1 mouse cellular context compared by ENCODE assay signal in genomic region chr5:122644111-122644607, GRCm38 (mm10).
TF ChIP-seq lines count a peak whose summit lies in the region.

No protein-coding gene starts in this region.

TF ChIP-seq in MEL, 35 proteins besides CTCF, POLR2A, EP300 and RAD21 (continued from another document):
- TF ChIP-seq MEF2A (IDR thresholded peaks at IDR 0.05; ENCODE audit: extremely low read depth, insufficient replicate concordance, low read depth, low read length, poor library complexity, severe bottlenecking) (no peak), UBTF (IDR thresholded peaks at IDR 0.05; ENCODE audit: borderline replicate concordance, insufficient read depth, low read depth, low read length) (0 out of 2 replicates have a peak, but pooled peaks have one; percentile 80), ETS1 (IDR thresholded peaks at IDR 0.05; ENCODE audit: low read depth, low read length) (peak; percentile 66; the same call in 1 of the 2 replicates), MAZ (IDR thresholded peaks at IDR 0.05; ENCODE audit: low read depth, low read length) (peak; percentile 23; the same call in 1 of the 2 replicates), HCFC1 (IDR thresholded peaks at IDR 0.05; ENCODE audit: low read depth, low read length) (peak; percentile 43; the same call in 1 of the 2 replicates), ZKSCAN1 (IDR thresholded peaks at IDR 0.05; ENCODE audit: low read depth, low read length) (no peak), ZNF384 (IDR thresholded peaks at IDR 0.05; ENCODE audit: low read depth, low read length) (no peak), USF1 (IDR thresholded peaks at IDR 0.05; ENCODE audit: low read depth, low read length) (no peak), POLR2AphosphoS2 (IDR thresholded peaks at IDR 0.05; ENCODE audit: low read length) (no peak), ZC3H11A (IDR thresholded peaks at IDR 0.05; ENCODE audit: low read depth, low read length) (no peak), MYC (IDR thresholded peaks at IDR 0.05; ENCODE audit: low read depth, low read length) (0 out of 2 replicates have a peak, but pooled peaks have one; percentile 33), CHD2 (IDR thresholded peaks at IDR 0.05; ENCODE audit: low read length) (no peak), MAFK (IDR thresholded peaks at IDR 0.05; ENCODE audit: borderline replicate concordance, low read depth, low read length) (no peak), MAX (IDR thresholded peaks at IDR 0.05; ENCODE audit: low read length) (peak; percentile 46), NRF1 (IDR thresholded peaks at IDR 0.05; ENCODE audit: insufficient read depth, low read depth, low read length, poor library complexity, severe bottlenecking) (no peak)
TF ChIP-seq in MEL: peak in this region for 17.
